Mouse (Mus musculus) CD4-positive, CD25-positive, alpha-beta regulatory T cell, adult 4 months (primary cell): ENCODE measurements around the gene Dhrs13. TPM values are rescaled to one million over a fixed set of nuclear protein-coding genes. Genes with fewer than 3 reads are reported as not detected.
"Not testable (repeated sequence)": the region's sequence is repeated elsewhere in the genome, so short reads cannot be mapped to it uniquely, and the experiment has no call there.

ENCODE experiments used
- ATAC-seq: one replicate; pipeline ENCODE4 v1.8.0; 2017
- polyA plus RNA-seq, 2 experiments: library from polyadenylated mRNA; unstranded; fragments of 100-300 nt; shearing (Covaris generic); gene quantifications; one replicate each; pipeline ENCODE4 v1.2.1; 2017

Dhrs13 gene
- 1 to 10 TPM; 1.0 to 2.5 TPM for polyA plus RNA-seq

DNA sequence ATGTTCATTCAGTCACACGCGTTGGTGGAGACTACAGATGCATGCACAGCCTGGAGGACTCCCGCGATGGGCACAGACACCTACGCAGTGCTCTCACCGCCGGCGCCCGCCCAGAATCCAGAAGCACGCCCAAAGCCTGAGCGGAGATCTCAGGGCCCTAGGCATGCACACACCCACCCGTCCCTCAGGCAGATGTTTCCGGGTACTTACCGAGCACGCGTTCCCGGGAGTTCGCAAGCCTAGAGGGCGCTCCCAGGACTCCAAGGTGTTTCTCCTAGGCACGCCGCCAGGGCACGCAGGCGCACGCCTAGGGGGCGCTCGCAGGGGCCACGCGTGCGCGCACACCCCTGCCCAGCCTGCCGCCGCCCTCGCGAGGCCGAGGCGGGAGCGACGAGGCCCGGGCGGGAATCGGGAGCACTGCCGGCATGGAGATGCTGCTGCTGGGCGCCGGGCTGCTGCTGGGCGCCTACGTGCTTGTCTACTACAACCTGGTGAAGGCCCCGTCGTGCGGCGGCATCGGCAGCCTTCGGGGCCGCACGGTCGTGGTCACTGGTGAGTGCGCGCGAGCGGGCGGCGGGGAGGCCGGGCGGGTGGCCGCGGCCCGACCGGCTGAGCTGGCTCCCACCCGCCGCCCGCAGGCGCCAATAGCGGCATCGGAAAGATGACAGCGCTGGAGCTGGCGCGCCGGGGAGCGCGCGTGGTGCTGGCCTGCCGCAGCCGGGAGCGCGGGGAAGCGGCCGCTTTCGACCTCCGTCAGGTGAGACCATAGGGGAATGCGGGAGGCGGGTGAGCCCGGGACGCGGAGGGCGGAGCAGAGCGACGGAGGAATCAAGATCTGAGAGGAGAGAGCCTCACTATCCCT is at the start of gene Dhrs13:
Dhrs13 (plus strand) TSS at position 334 of the 862 bp plus-strand sequence.
- ATAC-seq, result peak; percentile 88

DNA sequence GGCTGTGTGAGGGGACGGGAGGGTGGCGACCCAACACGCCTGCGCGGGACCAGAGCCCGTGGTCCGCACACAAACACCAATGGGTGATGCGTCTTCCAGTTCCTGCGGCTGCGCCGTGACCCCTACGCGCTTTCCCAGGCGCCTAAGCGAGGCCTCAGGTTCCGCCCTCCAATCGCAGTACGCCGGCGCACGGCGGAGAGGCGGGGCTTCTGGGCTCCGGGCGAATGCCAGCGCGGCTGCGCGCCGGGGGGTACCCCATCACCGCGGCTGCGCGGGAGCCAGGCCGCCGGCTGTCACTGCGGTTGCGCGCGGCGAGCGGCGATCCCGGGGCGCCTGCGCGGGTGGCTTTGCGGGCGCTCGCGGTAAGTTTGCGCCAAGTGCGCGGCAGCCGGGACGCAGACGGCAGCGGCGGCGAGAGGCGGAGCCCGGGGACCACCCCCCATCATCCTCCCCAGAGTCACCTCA is 49.6 kb upstream of the Dhrs13 start, which contains the start of gene Phf12:
Phf12 (plus strand) TSS at position 314 of the 465 bp plus-strand sequence.
- ATAC-seq, result peak; percentile 71

DNA sequence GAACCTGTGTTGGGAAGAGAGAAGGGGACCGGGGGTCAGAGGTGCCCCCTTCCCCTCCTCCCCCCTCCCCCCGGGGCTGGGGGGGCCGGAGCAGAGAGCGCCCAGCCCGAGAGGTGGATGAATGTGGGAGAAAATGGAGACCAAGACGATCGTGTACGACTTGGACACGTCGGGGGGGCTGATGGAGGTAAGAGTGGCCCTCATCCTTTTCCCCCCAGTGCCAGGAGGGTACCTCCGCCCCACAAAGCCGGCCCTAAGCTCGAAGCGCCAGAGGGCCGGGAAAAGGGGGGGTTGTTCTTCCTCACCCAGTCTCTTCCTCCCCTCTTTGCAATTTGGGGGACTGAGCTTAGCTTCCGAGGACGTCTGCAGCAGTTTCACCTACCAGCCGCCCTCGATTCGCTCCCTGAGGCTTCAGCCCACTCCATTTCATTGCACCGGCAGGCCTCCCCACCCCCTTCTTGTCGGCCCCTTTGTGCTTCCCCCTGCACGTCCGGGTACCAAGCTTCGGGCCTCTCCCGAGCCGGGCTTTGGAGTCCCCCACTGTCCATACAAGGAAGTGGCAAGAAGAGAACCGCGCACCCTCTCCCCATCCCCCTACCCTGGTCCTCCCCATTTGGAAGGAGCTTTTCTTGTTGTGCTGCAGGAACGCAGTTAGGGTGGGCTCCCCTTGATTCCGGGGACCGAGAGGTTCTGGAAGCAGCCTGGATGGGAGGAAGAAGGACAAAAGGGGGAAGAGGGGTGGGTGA is 48.7 kb upstream of the Dhrs13 start:
- ATAC-seq, result no peak

DNA sequence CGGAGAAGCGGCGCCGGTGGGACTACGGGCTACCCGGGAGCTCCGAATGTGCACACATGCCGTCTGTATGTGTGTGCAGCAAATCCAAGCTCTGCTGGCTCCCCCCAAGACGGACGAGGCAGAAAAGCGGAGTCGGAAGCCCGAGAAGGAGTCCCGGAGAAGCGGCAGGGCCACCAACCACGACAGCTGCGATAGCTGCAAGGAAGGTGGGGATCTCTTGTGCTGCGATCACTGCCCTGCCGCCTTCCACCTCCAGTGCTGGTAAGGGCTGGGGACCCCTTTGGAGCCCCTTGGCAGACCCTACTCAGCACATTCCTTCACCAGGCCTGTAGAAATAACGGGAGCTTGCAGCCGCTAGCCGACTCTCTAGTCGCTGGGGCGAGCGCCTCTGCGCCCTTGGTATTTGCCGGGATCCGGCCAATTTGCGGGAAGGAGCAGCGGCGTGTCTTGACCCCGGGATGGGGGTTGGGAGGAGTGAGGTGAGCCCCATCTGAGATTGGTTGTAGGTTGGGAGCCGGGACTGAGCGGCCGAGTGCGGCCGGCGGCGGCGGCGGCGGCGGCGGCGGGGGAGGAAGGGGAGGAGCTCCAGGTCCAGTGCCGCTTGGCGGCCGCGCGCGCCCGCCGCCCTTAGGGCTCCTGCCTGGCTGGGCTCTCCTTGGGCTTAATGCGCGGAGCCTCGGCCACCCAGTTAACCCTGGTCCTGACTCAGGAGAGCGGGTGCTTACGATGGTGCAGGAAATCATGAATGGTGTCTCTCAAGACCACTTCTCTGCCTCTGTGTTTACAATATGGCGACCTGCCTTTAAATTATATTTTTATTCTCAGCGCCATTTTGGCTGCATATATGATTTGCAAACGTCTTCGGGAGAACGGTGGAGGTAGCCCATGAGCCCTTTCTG is 47.9 kb upstream of the Dhrs13 start:
- ATAC-seq, result no peak

DNA sequence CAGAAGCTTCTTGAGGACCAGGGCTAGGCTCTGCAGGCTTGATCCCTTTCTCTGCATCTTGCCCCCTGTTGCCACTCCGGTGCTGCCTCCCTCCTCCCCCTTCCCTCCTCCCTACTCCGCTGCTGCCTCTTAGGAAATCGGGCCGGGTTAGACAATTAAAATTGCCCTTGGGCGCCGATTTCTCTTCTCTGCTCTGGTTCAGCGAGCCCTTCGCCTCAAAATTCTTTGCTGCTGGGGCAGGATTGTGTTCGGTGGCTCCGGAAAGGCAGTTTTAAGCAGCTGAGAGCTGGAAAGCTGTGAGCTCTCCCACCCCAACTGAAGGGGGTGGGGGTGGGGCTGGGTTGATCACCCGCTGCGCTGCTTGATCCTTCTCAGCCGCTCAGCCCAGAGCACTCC is 47.2 kb upstream of the Dhrs13 start:
- no peak for ATAC-seq

DNA sequence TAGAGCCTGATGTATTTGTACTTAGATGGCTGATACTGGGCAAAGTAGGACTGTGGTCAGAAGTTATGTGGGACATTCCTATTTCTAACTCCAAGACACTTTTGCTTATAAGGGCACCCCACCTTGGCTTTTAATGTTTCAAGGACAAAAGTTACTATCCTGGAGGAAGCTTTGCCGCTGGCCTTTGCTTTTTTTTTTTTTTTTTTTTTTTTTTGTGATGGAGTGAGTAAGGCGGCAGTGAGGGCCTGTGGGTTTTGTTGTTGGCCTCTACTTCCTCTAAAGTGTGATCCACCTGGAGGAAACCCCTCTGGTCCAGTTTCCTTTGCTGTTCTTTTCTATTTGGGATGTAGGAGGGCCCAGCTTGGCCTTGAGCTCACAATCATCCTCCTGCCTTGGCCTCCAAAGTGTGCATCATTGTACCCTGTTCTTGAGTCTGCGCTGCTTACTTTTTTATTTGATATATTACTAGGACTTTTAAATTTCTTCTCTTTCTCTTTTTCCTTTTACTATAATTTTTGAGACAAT is 46.5 kb upstream of the Dhrs13 start:
- no peak for ATAC-seq

DNA sequence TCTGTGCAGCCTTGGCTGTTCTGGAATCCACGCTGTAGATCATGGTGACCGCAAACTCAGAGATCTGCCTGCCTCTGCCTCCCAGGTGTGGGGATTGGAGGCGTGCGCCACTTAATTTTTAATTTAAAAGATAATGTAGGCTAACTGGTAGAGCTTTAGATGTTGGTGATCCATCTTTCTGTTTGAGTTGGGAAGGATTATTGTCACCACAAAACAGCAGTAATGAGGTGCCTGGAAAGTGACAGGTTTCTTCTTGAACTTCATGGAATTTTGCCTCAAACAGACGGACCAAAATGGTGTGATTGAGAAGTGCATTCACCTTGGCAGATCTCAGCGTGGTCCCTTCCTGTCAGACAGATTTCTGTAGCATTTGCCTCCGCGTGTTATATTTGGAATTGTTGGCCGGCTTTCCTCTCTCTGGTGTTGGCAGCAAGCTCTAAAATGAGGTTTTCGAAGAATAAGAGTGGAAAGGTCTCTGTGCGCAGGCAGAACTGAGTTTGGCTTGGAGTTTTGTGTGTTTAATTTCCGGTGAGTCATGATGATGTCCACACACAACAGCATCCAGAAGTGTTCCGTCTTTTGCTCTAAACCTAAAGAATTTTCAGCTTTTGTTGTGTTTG is 42.9 kb upstream of the Dhrs13 start:
- no peak for ATAC-seq

DNA sequence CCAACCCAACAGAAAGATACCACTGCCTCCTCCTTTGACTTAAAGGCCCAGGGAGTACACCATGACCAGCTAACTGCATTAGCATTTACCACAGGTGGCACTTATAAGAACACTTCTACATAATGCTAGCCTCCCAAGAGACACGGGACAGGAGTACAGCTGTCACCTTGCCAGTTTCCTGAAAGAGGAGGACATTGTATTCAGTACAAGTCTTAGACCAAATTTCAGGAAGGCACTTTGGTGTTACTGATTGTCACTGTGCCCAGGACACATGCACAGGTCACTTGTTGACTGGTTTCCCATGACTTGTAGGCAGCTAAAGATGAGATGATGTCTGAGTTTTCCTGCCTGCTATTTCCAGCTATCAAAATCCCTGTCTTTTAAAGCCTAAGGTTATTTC is 36.5 kb upstream of the Dhrs13 start:
- ATAC-seq, result no peak

DNA sequence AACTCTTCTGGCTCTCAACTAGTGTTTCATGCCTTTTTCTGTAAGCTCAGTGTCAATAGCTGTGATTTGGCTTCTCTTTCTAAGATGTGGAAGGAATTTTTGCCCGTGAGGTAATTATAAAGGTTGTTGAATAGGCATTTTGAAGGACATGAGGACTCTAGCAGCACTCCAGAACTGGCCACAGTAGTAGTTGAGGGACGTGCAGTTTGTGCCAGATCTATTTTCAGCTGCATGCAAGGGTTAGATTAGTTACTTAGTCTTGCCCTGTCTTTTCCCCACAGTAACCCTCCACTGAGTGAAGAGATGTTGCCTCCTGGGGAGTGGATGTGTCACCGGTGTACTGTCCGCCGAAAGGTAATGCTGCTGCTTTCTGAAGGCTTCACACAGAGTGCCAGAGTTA is 25.6 kb upstream of the Dhrs13 start:
- ATAC-seq, result no peak

DNA sequence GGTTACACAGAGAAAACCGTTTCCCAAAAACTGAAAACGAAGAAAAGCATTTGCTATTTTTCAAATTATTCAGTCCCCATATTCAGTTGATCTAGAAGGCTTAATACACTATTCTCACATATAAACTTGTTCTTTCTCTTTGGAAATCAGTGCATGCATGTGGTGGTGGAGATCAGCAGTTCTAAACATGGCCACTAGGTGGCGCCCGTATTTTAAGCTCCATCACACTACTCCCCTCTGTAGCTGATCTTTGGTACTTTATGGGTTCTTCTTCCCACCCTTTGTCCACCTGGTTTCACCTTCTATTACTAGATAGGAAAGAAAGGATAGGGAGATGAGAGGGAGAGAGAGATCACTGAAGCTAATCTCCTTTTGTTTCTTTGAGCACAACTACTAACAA is 12.4 kb upstream of the Dhrs13 start:
- ATAC-seq, result peak; percentile 74

DNA sequence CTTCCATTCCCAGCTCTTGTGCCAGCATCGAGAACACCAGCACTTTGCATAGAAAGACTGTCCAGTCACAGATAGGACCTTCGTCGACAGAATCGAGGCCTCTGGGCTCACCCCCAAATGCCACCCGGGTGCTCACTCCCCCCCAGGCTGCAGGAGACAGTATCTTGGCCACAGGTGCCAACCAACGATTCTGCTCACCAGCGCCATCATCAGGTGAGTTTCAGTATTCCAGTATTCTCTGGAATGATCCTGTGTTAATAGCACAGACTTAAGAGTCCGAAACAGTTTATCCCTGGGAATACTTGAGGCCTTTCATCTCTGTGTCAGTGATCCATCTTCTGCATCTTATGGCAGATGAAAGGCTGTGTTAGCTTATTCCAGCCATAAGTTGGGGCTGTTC is 8.5 kb upstream of the Dhrs13 start:
- ATAC-seq, result no peak

DNA sequence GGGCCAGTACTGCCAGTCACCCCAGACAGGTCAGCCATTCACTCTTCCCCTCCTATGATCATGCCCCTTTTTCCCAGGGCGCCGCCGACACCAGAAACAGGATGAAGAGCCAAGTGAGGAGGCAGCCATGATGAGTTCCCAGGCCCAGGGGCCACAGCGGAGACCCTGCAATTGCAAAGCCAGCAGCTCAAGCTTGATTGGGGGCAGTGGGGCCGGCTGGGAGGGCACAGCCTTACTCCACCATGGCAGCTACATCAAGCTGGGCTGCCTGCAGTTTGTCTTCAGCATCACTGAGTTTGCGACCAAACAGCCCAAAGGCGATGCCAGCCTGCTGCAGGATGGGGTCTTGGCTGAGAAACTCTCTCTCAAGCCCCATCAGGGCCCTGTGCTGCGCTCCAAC is 2.8 kb upstream of the Dhrs13 start:
- ATAC-seq, result no peak

DNA sequence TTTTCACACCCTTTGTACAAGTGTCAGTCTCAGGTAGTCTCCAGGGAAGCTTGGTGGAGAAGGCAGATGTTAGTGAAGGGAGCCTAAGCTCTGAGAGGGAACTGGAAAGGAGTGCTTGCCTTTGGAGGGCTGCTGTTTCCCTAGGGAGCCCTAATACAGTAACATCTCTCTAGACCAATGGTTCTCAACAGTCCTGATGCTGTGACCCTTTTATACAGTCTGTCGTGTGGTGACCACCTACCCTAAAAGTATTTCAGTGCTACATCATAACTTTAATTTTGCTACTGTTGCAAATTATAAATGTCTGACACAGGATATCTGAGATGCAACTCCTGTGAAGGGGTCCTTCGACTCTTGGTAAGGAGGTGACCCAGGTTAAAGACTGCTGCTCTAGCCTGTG is 1.5 kb upstream of the Dhrs13 start:
- ATAC-seq, result no peak

DNA sequence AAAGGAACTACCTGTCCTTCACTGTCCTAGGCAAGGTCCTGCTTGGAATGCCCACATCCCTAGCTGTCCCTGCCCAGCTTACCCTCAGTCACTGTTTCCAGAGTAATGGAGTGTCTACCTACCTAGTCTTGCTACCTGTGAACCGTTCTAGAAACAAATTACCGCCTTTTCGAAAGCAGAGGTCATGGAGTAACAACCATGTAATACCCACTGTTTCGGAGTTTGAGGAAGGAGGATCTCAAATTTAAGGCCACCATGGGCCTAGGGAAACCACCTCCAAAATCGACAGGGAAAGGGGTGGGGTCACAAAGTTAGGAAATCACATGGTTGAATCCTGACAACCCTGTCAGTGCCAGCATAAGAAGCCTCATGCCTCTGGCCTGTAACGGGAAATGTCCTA is 691 bp upstream of the Dhrs13 start:
- ATAC-seq, result no peak

DNA sequence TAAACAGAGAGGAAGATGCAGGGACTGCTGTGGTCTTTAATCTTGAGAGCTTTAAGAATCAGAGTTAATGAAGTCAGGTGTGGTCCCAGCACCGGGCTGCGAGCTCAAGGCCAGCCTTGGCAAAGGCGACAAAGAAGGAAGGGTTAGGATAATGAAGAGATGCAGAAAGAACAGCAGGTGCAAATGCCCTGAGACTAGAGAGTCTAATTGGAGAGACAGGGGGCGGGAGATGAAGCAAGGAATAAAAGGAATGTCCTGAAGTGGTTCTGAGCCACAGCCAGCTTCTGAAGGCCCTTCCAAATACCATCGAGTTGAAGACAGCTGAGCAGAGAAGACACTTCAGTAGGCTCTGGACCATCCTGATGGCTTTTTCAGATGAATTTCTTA is 722 bp downstream of the Dhrs13 start:
- ATAC-seq, result no peak

DNA sequence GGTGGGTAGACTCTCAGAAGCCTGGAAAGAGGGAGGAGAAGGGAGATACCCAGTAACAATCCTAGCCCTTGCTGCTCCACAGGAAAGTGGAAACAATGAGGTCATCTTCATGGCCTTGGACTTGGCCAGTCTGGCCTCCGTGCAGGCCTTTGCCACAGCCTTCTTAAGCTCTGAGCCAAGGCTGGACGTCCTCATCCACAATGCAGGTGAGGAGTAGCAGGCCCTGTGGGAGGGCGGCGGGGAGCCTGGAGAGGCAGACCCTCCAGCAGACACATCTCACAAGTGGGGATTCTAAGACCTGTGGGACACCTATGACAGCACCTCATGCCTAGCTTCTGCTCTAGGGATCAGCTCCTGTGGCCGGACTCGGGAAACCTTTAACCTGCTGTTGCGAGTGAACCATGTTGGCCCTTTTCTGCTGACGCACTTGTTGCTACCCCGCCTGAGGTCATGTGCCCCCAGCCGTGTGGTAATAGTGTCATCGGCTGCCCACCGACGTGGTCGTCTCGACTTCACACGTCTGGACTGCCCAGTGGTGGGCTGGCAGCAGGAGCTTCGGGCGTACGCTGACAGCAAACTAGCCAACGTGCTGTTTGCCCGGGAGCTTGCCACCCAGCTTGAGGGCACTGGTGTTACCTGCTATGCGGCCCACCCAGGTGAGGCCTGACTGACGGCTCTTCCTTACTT is 2.0 kb downstream of the Dhrs13 start:
- no peak for ATAC-seq

DNA sequence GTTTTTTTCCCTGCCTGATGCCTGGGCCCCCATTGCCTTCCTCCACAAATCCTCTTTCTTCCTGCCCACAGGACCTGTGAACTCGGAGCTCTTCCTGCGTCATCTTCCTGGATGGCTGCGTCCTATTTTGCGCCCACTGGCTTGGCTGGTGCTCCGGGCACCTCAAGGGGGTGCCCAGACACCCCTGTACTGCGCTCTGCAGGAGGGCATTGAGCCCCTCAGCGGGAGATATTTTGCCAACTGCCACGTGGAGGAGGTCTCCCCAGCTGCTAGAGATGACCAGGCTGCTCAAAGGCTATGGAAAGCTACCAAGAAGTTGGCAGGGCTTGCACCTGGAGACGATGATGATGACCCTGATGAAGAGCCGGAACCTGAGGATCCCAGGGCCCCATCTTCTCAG is 4.7 kb downstream of the Dhrs13 start:
- ATAC-seq, result no peak

DNA sequence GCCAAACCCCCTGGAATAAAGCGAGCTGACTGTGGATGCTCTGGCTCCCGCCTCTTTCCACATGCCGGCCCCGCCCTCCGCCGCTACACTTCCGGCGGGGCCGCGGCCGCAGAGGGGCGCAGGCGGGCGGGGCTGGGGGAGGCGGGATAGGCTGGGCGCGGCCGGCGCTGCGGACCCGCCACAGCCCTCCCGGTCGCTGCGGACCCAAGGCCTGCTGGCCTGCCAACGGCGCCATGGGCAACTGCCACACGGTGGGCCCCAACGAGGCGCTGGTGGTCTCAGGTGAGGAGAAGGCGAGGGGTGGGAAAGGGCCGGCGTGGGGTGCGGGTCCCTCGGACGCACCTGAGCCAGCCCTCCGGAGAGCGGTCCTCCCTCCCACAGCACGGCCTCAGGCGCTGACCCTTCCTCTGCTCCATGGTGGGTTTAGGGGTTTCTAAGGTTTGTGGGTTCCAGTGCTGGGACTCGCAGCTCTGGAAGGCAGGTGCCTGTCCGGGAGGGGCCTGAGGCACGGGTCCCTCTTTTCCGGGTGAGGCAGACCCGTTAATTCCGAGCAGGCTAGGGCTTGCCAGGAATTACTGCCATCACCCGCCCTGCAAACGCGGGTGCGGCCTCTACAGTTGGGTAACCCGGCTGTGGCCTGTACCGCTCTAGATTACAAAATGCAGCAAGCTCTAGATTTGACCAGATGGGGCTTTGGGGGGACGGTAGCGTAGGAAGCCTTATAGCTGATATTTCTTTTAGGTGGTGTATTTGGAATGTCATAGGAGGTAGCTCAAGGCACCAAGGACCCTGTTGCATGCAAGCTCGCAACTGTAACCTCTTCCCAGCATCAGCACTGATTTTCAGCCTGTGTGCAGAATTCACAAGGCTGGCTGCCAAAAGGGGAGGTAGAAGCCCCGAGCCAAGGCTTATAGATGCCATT is 6.0 kb downstream of the Dhrs13 start, which contains the start of gene Flot2:
Flot2 (plus strand) TSS at position 101 of the 922 bp plus-strand sequence.
- ATAC-seq, result peak; percentile 88

DNA sequence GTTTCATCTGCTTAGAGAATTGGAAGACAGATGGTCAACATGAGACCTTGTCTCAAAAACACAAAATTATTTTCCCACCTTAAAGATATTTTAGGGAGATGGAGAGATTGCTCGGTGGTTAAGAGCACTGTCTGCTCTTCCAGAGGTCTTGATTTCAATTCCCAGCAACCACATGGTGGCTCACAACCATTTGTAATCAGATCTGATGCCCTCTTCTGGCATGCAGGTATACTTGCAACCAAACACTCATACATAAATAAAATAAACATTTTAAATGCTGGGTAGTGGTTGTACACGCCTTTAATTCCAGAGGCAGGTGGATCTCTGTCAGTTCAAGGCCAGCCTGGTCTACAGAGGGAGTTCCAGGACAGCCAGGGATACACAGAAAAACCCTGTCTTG is 8.8 kb downstream of the Dhrs13 start:
- ATAC-seq, result no peak

DNA sequence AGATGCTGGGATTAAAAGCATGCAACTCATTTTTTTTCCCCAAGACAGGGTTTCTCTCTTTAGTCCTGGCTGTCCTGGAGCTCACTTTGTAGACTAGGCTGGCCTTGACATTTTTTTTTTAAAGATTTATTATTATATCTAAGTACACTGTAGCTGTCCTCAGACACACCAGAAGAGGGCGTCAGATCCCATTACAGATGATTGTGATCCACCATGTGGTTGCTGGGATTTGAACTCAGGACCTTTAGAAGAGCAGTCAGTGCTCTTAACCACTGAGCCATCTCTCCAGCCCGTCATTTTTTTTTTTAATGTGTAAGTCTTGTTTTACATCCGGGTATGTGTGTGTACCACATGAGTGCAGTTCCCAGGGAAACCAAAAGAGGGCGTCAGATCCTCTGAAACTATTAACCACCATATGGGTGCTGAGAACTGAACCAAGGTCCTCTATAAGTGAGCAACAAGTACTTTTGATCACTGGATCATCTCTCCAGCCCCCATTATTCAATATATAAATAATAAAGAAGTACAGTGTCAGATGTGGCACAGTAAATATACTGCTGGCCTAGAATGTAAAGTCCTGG is 10.3 kb downstream of the Dhrs13 start:
- ATAC-seq, result not testable (repeated sequence)
